Mouse (Mus musculus) cerebellum, adult 9-11 months (tissue): ENCODE measurements around the gene Ablim1.

Experiments
- DNase-seq: peaks from one replicate; pipeline ENCODE4 v3.0.0; 2022

The Ablim1 gene

GRCm38 (mm10) chr19:57297447-57297846, 17.3 kb downstream of the Ablim1 start:
- DNase-seq: no peak

- peak; percentile 79 for DNase-seq
Observed at GRCm38 (mm10) chr19:57296539-57296938, 18.2 kb downstream of the Ablim1 start.

- DNase-seq: no peak
Observed at GRCm38 (mm10) chr19:57295521-57295920, 19.2 kb downstream of the Ablim1 start.

- DNase-seq: peak; percentile 65
Observed at GRCm38 (mm10) chr19:57294356-57294755, 20.4 kb downstream of the Ablim1 start.

- no peak for DNase-seq
Observed at GRCm38 (mm10) chr19:57293737-57294136, 21.0 kb downstream of the Ablim1 start.

- DNase-seq: no peak
Observed at GRCm38 (mm10) chr19:57283310-57283709, 31.4 kb downstream of the Ablim1 start.

GRCm38 (mm10) chr19:57282642-57283041, 32.1 kb downstream of the Ablim1 start:
- DNase-seq: no peak

GRCm38 (mm10) chr19:57279666-57280065, 35.1 kb downstream of the Ablim1 start:
- no peak for DNase-seq

- DNase-seq: no peak
Observed at GRCm38 (mm10) chr19:57278263-57278662, 36.5 kb downstream of the Ablim1 start.

- no peak for DNase-seq
Observed at GRCm38 (mm10) chr19:57277010-57277409, 37.7 kb downstream of the Ablim1 start.

- DNase-seq: no peak
Observed at GRCm38 (mm10) chr19:57275166-57275953, 39.4 kb downstream of the Ablim1 start.

- peak; percentile 74 for DNase-seq
Observed at GRCm38 (mm10) chr19:57274717-57275116, 40.0 kb downstream of the Ablim1 start.

- peak; percentile 65 for DNase-seq
Observed at GRCm38 (mm10) chr19:57274286-57274685, 40.4 kb downstream of the Ablim1 start.

GRCm38 (mm10) chr19:57272824-57273613, 41.7 kb downstream of the Ablim1 start:
- peak; percentile 82 for DNase-seq

- DNase-seq: no peak
Observed at GRCm38 (mm10) chr19:57271757-57272156, 43.0 kb downstream of the Ablim1 start.

- no peak for DNase-seq
Observed at GRCm38 (mm10) chr19:57270711-57271110, 44.0 kb downstream of the Ablim1 start.

- no peak for DNase-seq
Observed at GRCm38 (mm10) chr19:57269791-57270190, 44.9 kb downstream of the Ablim1 start.

GRCm38 (mm10) chr19:57267531-57267930, 47.2 kb downstream of the Ablim1 start:
- DNase-seq: no peak

- no peak for DNase-seq
Observed at GRCm38 (mm10) chr19:57266374-57267085, 48.2 kb downstream of the Ablim1 start.

- DNase-seq: no peak
Observed at GRCm38 (mm10) chr19:57264296-57264947, 50.3 kb downstream of the Ablim1 start.

- DNase-seq: no peak
Observed at GRCm38 (mm10) chr19:57257801-57258200, 56.9 kb downstream of the Ablim1 start.

- DNase-seq: no peak
Observed at GRCm38 (mm10) chr19:57256666-57257065, 58.1 kb downstream of the Ablim1 start.

- DNase-seq: no peak
Observed at GRCm38 (mm10) chr19:57255157-57255556, 59.6 kb downstream of the Ablim1 start.
